Mouse (Mus musculus): ENCODE results near the gene Galnt17. TPM values are rescaled to one million over a fixed set of nuclear protein-coding genes. Genes with fewer than 3 reads are reported as not detected.

Gene Galnt17
- polyA plus RNA-seq, 1 experiment from 2014 or later: not detected

GRCm38 (mm10) chr5:130858706-130859105, 449.6 kb downstream of the Galnt17 start:
- 79% methylated on average over 3 of the region's 3 CpGs for WGBS (ENCODE audit: missing documents)
- Histone ChIP-seq H3K36me3 (ENCODE audit: inconsistent target) (no peaks in the 10 kb centered on the region), H3K4me3 (ENCODE audit: inconsistent target) (no peak overlapping the region), H3K27ac (no peak overlapping the region), H3K79me2 (ENCODE audit: inconsistent target) (no peaks in the 10 kb centered on the region)

GRCm38 (mm10) chr5:130858148-130858547, 450.1 kb downstream of the Galnt17 start:
- WGBS (ENCODE audit: missing documents): 41% methylated on average over 5 of the region's 8 CpGs
- Histone ChIP-seq H3K79me2 (ENCODE audit: inconsistent target) (no peaks in the 10 kb centered on the region), H3K4me3 (ENCODE audit: inconsistent target) (no peak overlapping the region), H3K36me3 (ENCODE audit: inconsistent target) (no peaks in the 10 kb centered on the region), H3K27ac (no peak overlapping the region)

DNA sequence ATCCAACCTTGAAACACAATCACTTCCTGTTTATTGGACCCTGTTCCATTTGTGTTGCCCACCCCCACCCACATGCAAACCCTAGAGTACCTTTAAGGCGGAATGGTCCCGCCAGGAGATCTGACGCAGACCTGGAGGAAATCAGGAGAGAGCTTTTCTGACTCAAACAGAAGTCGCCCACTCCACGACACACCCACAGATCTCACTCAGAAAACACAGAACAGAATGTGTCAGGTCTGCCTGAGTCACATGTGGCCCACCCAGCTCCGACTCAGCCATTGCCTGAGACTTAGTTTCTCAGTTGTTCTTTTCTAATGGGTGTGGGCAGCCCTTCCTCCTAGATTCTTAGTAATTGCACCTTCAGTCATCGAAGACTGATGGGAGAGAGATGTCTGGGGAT, 453.9 kb downstream of the Galnt17 start:
- 83% methylated on average over 7 of the region's 7 CpGs for WGBS (ENCODE audit: missing documents)
- H3K79me2 ChIP-seq (ENCODE audit: inconsistent target): no peaks in the 10 kb centered on the region
- H3K27ac ChIP-seq: no peak overlapping the region
- no peak overlapping the region for H3K4me3 ChIP-seq (ENCODE audit: inconsistent target)
- no peaks in the 10 kb centered on the region for H3K36me3 ChIP-seq (ENCODE audit: inconsistent target)

GRCm38 (mm10) chr5:130853371-130853770, 454.9 kb downstream of the Galnt17 start:
- Histone ChIP-seq H3K4me3 (ENCODE audit: inconsistent target) (no peak overlapping the region), H3K27ac (no peak overlapping the region), H3K36me3 (ENCODE audit: inconsistent target) (no peaks in the 10 kb centered on the region), H3K79me2 (ENCODE audit: inconsistent target) (no peaks in the 10 kb centered on the region)
- 2% methylated on average over 10 of the region's 10 CpGs for WGBS (ENCODE audit: missing documents)

DNA sequence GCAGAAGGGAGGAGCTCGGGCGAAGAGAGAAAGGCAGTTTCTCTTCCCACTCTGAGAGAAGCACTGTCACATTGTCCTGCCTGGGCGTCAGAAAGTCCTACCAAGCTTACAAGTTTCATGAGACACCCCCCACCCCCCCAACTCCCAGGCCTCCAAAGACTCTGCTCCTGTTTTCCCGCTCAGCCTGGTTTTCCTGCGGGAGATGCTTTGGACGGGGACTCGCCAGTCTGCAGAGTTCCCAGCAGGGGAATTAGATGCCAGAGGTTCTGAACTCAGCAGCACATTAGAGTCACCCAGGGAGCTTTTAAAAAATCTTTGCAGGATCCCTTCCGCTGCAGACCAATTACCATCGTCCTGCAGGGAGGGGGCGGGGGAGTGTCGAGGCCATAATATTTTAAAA, 456.1 kb downstream of the Galnt17 start:
- Histone ChIP-seq H3K79me2 (ENCODE audit: inconsistent target) (no peaks in the 10 kb centered on the region), H3K36me3 (ENCODE audit: inconsistent target) (no peaks in the 10 kb centered on the region), H3K27ac (no peak overlapping the region), H3K4me3 (ENCODE audit: inconsistent target) (no peak overlapping the region)
- 17% methylated on average over 10 of the region's 11 CpGs for WGBS (ENCODE audit: missing documents)

DNA sequence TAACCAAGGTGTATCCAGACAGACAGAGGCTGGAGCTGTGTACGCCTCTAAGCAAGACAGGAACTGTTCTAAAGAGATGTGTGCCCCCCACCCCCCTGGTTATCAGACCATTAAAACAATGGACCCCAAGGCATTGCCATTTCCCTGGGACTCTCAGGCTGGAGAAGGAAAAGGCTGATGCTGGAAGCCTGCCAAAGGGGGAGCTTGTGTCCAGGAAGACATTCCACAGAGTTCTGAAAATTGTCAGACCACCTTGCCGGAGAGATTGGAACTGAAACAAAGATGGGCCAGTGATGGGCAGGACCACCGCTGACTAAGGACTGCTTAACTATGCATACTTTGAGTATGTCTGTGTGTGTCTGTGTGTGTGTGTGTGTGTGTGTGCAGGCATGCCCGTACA, 458.7 kb downstream of the Galnt17 start:
- no peaks in the 10 kb centered on the region for H3K79me2 ChIP-seq (ENCODE audit: inconsistent target)
- 92% methylated on average over 4 of the region's 4 CpGs for WGBS (ENCODE audit: missing documents)
- no peak overlapping the region for H3K4me3 ChIP-seq (ENCODE audit: inconsistent target)
- no peaks in the 10 kb centered on the region for H3K36me3 ChIP-seq (ENCODE audit: inconsistent target)
- H3K27ac ChIP-seq: no peak overlapping the region

DNA sequence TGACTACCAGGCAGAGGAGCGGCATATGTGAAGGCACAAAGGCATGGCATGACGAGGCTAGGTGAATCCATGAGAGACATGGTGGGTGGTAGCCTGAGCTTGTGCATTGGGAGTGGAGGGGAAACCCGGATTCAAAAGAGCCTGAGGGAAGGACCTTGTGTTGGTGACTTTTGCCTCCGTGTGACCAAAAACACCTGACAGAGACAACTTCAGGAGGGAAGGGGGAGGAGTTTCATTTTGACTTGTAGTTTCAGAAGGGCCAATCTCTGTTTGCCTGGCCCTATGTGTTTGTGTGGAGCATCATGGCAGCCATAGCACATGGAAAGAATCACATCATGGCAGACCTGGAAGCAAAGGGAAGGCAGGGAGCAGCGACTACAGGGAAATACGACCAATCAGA, 459.7 kb downstream of the Galnt17 start:
- no peaks in the 10 kb centered on the region for H3K79me2 ChIP-seq (ENCODE audit: inconsistent target)
- 86% methylated on average over 6 of the region's 6 CpGs for WGBS (ENCODE audit: missing documents)
- H3K27ac ChIP-seq: no peak overlapping the region
- no peaks in the 10 kb centered on the region for H3K36me3 ChIP-seq (ENCODE audit: inconsistent target)
- H3K4me3 ChIP-seq (ENCODE audit: inconsistent target): no peak overlapping the region

DNA sequence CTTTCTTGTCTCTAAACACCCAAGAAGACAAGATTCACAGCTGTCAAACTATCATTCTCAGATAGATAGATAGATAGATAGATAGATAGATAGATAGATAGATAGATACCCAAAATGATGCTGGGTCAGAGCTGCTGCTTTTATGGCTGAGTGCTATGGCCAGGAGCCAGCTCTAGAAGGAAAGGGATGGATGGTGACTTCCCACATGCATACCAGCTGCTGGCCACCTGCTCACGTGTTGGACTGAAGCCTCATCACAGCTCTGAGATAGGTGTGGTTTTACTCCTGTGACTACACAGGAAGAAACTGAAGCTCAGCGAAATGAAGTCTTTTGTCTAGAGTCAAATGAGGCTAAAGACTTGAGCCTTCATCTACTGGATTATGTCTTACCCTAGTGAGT, 482.5 kb downstream of the Galnt17 start:
- Histone ChIP-seq H3K36me3 (ENCODE audit: inconsistent target) (no peaks in the 10 kb centered on the region), H3K79me2 (ENCODE audit: inconsistent target) (no peaks in the 10 kb centered on the region), H3K27ac (no peak overlapping the region), H3K4me3 (ENCODE audit: inconsistent target) (no peak overlapping the region)
- 62% methylated on average over 2 of the region's 2 CpGs for WGBS (ENCODE audit: missing documents)

Measured in macrophage (primary cell).